Mouse (Mus musculus) C2C12 (cell line): Measurements from ENCODE around the gene Ripor2.

Experiments
- CEBPB ChIP-seq: IDR thresholded peaks from one replicate; pipeline ENCODE4 v1.6.1; 2011; ENCODE audit warnings: low read depth, mild to moderate bottlenecking, control low read depth, moderate library complexity
- CTCF ChIP-seq: IDR thresholded peaks from one replicate; pipeline ENCODE4 v1.5.1; 2011; ENCODE audit not compliant: control insufficient read depth, insufficient read depth, insufficient read length
- FOSL1 ChIP-seq: IDR thresholded peaks from one replicate; pipeline ENCODE4 v1.8.0; 2011; ENCODE audit warnings: mild to moderate bottlenecking, low read length; ENCODE audit not compliant: poor library complexity, insufficient read depth, severe bottlenecking
- MYOD1 ChIP-seq: IDR thresholded peaks from one replicate; pipeline ENCODE4 v1.6.1; 2011; ENCODE audit warnings: low read depth; ENCODE audit not compliant: control insufficient read depth, insufficient read length
- MYOG ChIP-seq: IDR thresholded peaks from one replicate; pipeline ENCODE4 v1.6.1; 2011; ENCODE audit not compliant: control insufficient read depth, insufficient read length; ENCODE audit errors: extremely low read depth
- USF1 ChIP-seq: IDR thresholded peaks from one replicate; pipeline ENCODE4 v1.6.1; 2011; ENCODE audit warnings: low read depth, mild to moderate bottlenecking, control low read depth, moderate library complexity

GRCm38 (mm10) chr13:24565950-24566320, 16.1 kb upstream of the Ripor2 start:
- TF ChIP-seq CTCF (no peak), MYOG (no peak), CEBPB (no peak), MYOD1 (no peak), FOSL1 (no peak), USF1 (no peak)
